Mouse (Mus musculus) hindbrain, postnatal 0 days (tissue): Measurements from ENCODE around the gene Atf3. TPM values are rescaled to one million over a fixed set of nuclear protein-coding genes. Genes with fewer than 3 reads are reported as not detected.

Experiments used
- ATAC-seq: fragments of 200-750 bp; cut with Nextera tagmentation; 2 replicates; pipeline ENCODE4 v1.8.0; 2017; ENCODE audit warnings: mild to moderate bottlenecking, moderate TSS enrichment, moderate library complexity
- DNase-seq: peaks from one replicate; pipeline ENCODE4 v3.0.0-alpha.2; 2015; ENCODE audit warnings: low spot score
- H3K27ac ChIP-seq: fragments of 300-500 bp; sonication (generic); 2 replicates; pipeline ENCODE4 v1.5.1; 2014; ENCODE audit warnings: mild to moderate bottlenecking
- H3K27me3 ChIP-seq: fragments of 300-500 bp; sonication (generic); 2 replicates; pipeline ENCODE4 v1.6.1; 2014; ENCODE audit warnings: low read length, mixed read lengths; ENCODE audit not compliant: insufficient read depth
- H3K36me3 ChIP-seq: fragments of 300-500 bp; sonication (generic); 2 replicates; pipeline ENCODE4 v1.6.1; 2014; ENCODE audit warnings: low read length, mixed read lengths; ENCODE audit not compliant: insufficient read depth
- H3K4me1 ChIP-seq: fragments of 300-500 bp; sonication (generic); 2 replicates; pipeline ENCODE4 v1.6.1; 2014; ENCODE audit warnings: antibody characterized with exemption, low read length, mixed read lengths; ENCODE audit not compliant: insufficient read depth
- H3K4me2 ChIP-seq: fragments of 300-500 bp; sonication (generic); 2 replicates; pipeline ENCODE4 v1.6.1; 2014; ENCODE audit warnings: low read depth, mild to moderate bottlenecking, low read length, moderate library complexity, mixed read lengths
- H3K4me3 ChIP-seq: fragments of 300-500 bp; sonication (generic); 2 replicates; pipeline ENCODE4 v1.5.1; 2014; ENCODE audit warnings: low read length
- H3K9ac ChIP-seq: fragments of 300-500 bp; sonication (generic); replicated peaks from 2 replicates; pipeline ENCODE4 v1.6.1; 2014; ENCODE audit warnings: mild to moderate bottlenecking, low read length, moderate library complexity, mixed read lengths
- H3K9me3 ChIP-seq: fragments of 300-500 bp; sonication (generic); 2 replicates; pipeline ENCODE4 v1.6.1; 2016; ENCODE audit warnings: low read length, mixed read lengths
- CTCF ChIP-seq: IDR thresholded peaks from 2 replicates; pipeline ENCODE4 v1.5.1; 2016; ENCODE audit warnings: antibody characterized with exemption, control low read depth, low read depth
- WGBS: fragments of 180-500 bp; shearing (Covaris S2); extraction: QIAGEN DNeasy Blood & Tissue Kit; methylation state at CpG from one replicate; pipeline ENCODE4 v1.1.7; 2014; 5-methylcytosine and 5-hydroxymethylcytosine counted together
- polyA plus RNA-seq: library from polyadenylated mRNA; unstranded; fragments of >200 nt; fragmentation: Nextera tagmentation; extraction: Ambion mirVana; gene quantifications from 2 replicates; pipeline ENCODE4 v1.2.1, GENCODE M21; 2015
- total RNA-seq: library from RNA; depleted of rRNA; stranded (reverse); fragments of >200 nt; gene quantifications from 2 replicates; pipeline ENCODE4 v1.2.3, GENCODE M21; 2014

The Atf3 gene
- total and polyA plus RNA-seq, 2 experiments from 2014 or later = 1.6 to 1.8 TPM

DNA sequence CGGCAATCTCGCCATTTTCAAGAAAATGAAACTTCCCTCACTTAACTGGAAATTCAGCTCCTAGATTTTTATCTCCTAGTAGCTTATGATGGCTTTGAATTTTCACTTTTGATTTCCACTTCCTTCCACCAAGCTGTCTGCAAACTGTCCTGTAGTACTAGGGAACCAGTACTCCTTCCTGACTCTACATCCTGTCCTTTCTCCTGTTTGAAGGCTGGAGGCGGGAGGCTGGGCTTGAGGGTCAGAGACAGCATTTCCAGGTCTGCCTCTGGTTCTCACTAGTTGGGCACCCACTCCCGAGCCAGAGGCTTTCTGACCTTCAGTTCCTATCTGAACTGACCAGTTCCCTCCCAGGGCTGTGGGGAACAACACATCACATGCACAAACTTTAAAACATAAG is 37.4 kb downstream of the Atf3 start:
- no peak for DNase-seq
- no peak for TF ChIP-seq CTCF
- H3K27ac ChIP-seq = no peak overlapping the region
- no peak for ATAC-seq
- H3K36me3 ChIP-seq = no peaks in the 10 kb centered on the region
- H3K4me3 ChIP-seq = no peak overlapping the region
- peaks cover 38% of the 10 kb centered on the region for H3K27me3 ChIP-seq
- 77% methylated on average over 4 of the region's 4 CpGs for WGBS
- no peaks in the 10 kb centered on the region for H3K9me3 ChIP-seq
- no peak overlapping the region for H3K4me2 ChIP-seq
- peaks cover 16% of the 10 kb centered on the region; the same call in 1 of the 2 replicates for H3K4me1 ChIP-seq
- no peak overlapping the region for H3K9ac ChIP-seq

DNA sequence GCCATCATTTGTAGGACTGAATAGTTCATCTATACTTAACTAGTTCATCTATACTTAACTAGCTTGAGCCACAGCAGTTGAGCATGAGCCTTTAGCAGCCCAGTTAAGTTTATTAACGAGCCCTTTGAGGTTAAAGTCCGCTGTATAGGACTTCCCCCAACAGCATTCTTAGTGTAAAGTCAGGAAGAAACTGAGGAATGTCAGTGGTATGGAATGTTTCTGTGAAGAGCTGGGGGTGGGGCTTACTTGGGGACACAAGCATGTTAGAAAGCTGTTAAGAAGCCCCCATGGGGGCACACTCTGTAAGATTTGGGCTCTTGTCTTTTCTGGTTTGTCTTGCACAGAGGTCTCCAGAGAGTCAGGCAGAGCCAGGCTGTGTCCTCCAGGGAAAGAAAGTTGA is 38.0 kb downstream of the Atf3 start:
- no peaks in the 10 kb centered on the region for H3K9me3 ChIP-seq
- H3K9ac ChIP-seq = no peak overlapping the region
- no peak for ATAC-seq
- 70% methylated on average over 2 of the region's 2 CpGs for WGBS
- H3K4me1 ChIP-seq = peaks cover 16% of the 10 kb centered on the region; the same call in 1 of the 2 replicates
- no peaks in the 10 kb centered on the region for H3K36me3 ChIP-seq
- H3K27me3 ChIP-seq = peaks cover 33% of the 10 kb centered on the region
- no peak for TF ChIP-seq CTCF
- no peak for DNase-seq
- no peak overlapping the region for H3K4me2 ChIP-seq
- H3K27ac ChIP-seq = no peak overlapping the region
- no peak overlapping the region for H3K4me3 ChIP-seq

DNA sequence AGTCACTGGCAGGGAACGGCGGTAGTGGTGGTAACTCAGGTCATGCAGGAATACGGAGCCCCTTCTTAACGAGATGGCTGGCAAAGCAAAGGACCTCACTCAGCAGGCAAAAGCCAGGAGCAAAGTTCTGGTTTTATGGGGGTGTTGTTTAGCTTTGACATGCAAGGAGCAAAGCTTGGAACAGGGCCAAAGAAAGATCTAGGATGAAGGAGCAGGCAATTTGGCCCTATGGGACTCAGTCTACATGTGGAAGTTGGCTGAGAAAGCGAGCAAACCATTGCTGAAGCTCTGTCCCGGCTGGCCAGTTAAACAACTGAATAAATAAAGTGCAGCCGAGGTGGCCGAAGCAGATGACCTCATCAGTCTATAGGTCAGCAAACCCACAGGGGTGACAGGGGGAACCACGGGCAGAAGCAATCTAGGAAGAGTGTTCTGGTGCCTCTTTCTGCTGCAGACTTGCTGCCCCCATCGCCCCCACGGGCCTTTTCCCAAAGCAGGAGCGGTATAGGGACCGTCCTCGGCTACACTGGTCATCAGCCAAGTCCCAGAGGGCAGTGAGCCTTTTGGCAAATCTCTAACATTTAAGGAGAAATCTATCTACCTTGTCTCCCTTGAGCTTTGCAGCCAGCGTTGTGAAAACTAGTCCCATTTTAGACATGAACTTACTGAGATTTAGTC is 39.2 kb downstream of the Atf3 start:
- TF ChIP-seq CTCF = no peak
- Histone ChIP-seq H3K9ac (no peak overlapping the region), H3K27me3 (peaks cover 29% of the 10 kb centered on the region), H3K4me3 (no peak overlapping the region), H3K9me3 (no peaks in the 10 kb centered on the region), H3K27ac (no peak overlapping the region), H3K4me1 (peaks cover 9% of the 10 kb centered on the region; the same call in 1 of the 2 replicates), H3K36me3 (no peaks in the 10 kb centered on the region), H3K4me2 (no peak overlapping the region)
- DNase-seq (peak; percentile 19), ATAC-seq (no peak)
- 40% methylated on average over 15 of the region's 15 CpGs for WGBS

DNA sequence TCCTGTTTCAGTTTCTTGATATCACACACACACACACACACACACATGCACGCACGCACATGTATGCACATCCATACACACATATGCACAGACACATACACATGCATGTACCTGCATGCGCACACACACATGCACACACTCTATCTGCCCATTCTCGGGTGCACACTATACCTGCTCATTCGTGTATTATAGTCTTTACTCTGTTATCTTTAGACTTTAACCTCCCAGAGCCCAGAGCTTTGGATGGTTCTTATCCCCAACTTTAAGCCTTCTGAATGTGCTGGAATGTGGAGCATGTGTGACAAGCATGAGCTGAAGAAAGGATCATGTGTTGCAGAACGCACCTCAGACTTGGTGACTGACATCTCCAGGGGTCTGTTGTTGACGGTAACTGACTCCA is 41.0 kb downstream of the Atf3 start:
- TF ChIP-seq CTCF = no peak
- Histone ChIP-seq H3K4me2 (no peak overlapping the region), H3K4me1 (peaks cover 4% of the 10 kb centered on the region; the same call in 1 of the 2 replicates), H3K4me3 (no peak overlapping the region), H3K27ac (no peak overlapping the region), H3K9me3 (no peaks in the 10 kb centered on the region), H3K9ac (no peak overlapping the region), H3K27me3 (peaks cover 24% of the 10 kb centered on the region; the same call in 1 of the 2 replicates), H3K36me3 (no peaks in the 10 kb centered on the region)
- WGBS = 79% methylated on average over 7 of the region's 7 CpGs
- ATAC-seq (no peak), DNase-seq (no peak)

DNA sequence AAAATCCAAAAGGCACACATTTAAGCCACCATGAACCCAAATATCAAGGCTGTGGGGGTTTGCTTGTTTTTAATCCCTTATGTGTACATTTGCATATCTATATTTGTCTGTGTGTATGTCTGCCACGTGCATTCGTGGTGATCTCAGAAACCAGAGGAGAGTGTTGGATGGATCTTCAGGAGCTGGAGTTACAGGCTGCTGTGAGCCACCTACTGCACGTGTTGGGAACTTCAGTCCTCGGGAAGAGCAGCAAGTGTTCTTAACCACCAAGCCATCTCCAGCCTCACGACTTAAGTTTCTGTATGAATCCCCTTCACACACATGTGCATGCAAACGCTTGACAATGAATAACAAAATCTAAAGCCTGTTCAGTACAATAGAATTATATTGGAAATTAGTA is 45.4 kb downstream of the Atf3 start:
- Histone ChIP-seq H3K27me3 (no peaks in the 10 kb centered on the region), H3K4me3 (no peak overlapping the region), H3K4me1 (no peaks in the 10 kb centered on the region), H3K9ac (no peak overlapping the region), H3K4me2 (no peak overlapping the region), H3K9me3 (no peaks in the 10 kb centered on the region), H3K27ac (no peak overlapping the region), H3K36me3 (no peaks in the 10 kb centered on the region)
- ATAC-seq (0 out of 2 replicates have a peak, but pooled peaks have one; percentile 51), DNase-seq (peak; percentile 77)
- 11% methylated on average over 6 of the region's 6 CpGs for WGBS
- TF ChIP-seq CTCF = peak; percentile 77

DNA sequence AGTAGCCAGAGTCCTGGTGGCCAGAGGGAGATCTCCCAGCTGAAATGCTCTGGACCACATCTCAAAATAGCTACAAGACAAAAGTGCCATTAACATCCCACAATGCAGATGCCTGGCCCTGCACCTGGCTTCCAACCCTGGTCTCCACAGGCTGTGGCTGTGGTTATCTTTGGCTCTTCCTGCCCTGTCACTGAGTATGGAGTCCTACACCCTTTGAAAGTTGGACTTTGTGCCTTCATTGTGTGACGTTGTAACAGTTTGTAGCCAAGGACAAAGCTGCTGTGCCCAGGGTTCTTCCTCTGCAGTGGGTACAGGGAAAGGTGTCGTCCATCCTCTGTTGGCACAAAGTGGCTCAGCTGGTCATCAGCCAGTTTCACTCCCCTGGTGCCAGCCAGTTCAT is 47.4 kb downstream of the Atf3 start:
- H3K27ac ChIP-seq = no peak overlapping the region
- H3K9ac ChIP-seq = no peak overlapping the region
- no peak for TF ChIP-seq CTCF
- H3K36me3 ChIP-seq = no peaks in the 10 kb centered on the region
- H3K4me3 ChIP-seq = no peak overlapping the region
- 74% methylated on average over 2 of the region's 2 CpGs for WGBS
- no peak for ATAC-seq
- H3K4me2 ChIP-seq = no peak overlapping the region
- no peak for DNase-seq
- no peaks in the 10 kb centered on the region for H3K9me3 ChIP-seq
- no peaks in the 10 kb centered on the region for H3K4me1 ChIP-seq
- H3K27me3 ChIP-seq = no peaks in the 10 kb centered on the region

DNA sequence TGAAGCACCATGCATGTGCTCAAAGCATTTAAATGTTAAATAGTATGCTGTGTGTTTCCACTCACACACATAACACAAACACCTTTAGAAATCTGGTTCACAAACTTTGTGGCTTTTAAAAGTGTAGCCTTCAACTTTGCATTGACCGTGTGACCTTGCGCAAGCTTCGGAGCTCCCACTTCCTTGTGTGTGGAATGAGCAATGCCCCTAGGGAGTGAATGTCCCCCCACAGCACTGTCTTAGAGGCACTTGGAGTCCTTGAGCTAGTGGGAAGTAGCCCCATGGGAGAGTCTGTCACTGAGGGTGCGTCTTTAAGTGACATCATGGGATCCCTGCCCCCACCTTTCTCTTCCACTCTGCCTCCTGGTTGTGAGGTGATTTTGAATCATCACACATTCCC is 51.6 kb downstream of the Atf3 start:
- Histone ChIP-seq H3K27me3 (no peaks in the 10 kb centered on the region), H3K4me2 (no peak overlapping the region), H3K36me3 (no peaks in the 10 kb centered on the region), H3K4me3 (no peak overlapping the region), H3K27ac (no peak overlapping the region), H3K4me1 (no peaks in the 10 kb centered on the region), H3K9ac (no peak overlapping the region), H3K9me3 (no peaks in the 10 kb centered on the region)
- no peak for DNase-seq
- no peak for TF ChIP-seq CTCF
- 76% methylated on average over 4 of the region's 4 CpGs for WGBS
- no peak for ATAC-seq
